Mouse (Mus musculus) heart, adult 2 months (tissue): ENCODE measurements at regions not wholly inside any gene's neighbourhood (a gene's known extent, or its start where the extent isn't known, plus 50 kb on each side); places are given as distances from the start of the nearest gene placed in this dataset.
A peak's percentile ranks its signal among the peaks of the same experiment; 100 is the strongest.

Experiments
- DNase-seq, 2 experiments: peaks; one replicate each; pipeline ENCODE4 v3.0.0; 2021
- H3K27ac ChIP-seq: fragments of 200-600 bp; 2 replicates; pipeline ENCODE4 v1.8.1; 2022
- H3K27me3 ChIP-seq: fragments of 200-500 bp; 2 replicates; pipeline ENCODE4 v1.6.1; 2012; ENCODE audit warnings: mild to moderate bottlenecking, low read length, inconsistent platforms, mixed read lengths; ENCODE audit not compliant: control insufficient read depth, insufficient read depth
- H3K36me3 ChIP-seq: fragments of 200-500 bp; 2 replicates; pipeline ENCODE4 v1.6.1; 2012; ENCODE audit warnings: low read length, inconsistent platforms; ENCODE audit not compliant: control insufficient read depth, insufficient read depth
- H3K4me1 ChIP-seq: fragments of 200-500 bp; 2 replicates; pipeline ENCODE4 v1.6.1; 2011; ENCODE audit warnings: low read length; ENCODE audit not compliant: control insufficient read depth, insufficient read depth
- H3K4me3 ChIP-seq: fragments of 200-600 bp; 2 replicates; pipeline ENCODE4 v1.8.1; 2022
- H3K79me2 ChIP-seq: fragments of 200-500 bp; replicated peaks from 2 replicates; pipeline ENCODE4 v1.6.1; 2012; ENCODE audit warnings: mild to moderate bottlenecking, inconsistent platforms, low read length, moderate library complexity, mixed read lengths; ENCODE audit not compliant: control insufficient read depth, insufficient read depth
- H3K9ac ChIP-seq: fragments of 200-500 bp; 2 replicates; pipeline ENCODE4 v1.6.1; 2012; ENCODE audit warnings: low read depth, mild to moderate bottlenecking, control low read depth, inconsistent platforms, low read length, mixed read lengths
- CTCF ChIP-seq: fragments of 200-600 bp; IDR thresholded peaks from 2 replicates; pipeline ENCODE4 v1.8.1; 2022; ENCODE audit warnings: antibody characterized with exemption, mild to moderate bottlenecking, moderate library complexity
- EP300 ChIP-seq: fragments of 200-500 bp; IDR thresholded peaks from 2 replicates; pipeline ENCODE4 v1.6.1; 2011; ENCODE audit warnings: low read depth, low read length, control low read depth; ENCODE audit not compliant: insufficient read depth
- POLR2A ChIP-seq: fragments of 200-500 bp; IDR thresholded peaks from 2 replicates; pipeline ENCODE4 v1.6.1; 2011; ENCODE audit warnings: mild to moderate bottlenecking, low read depth, low read length, control low read depth; ENCODE audit not compliant: insufficient read depth
- WGBS: fragments of 180-500 bp; shearing (Covaris S2); methylation state at CpG from one replicate; pipeline ENCODE4 v1.1.7; 2018; 5-methylcytosine and 5-hydroxymethylcytosine counted together
- intact Hi-C: fragments of 180-260 bp; cut with DNase I; formaldehyde crosslinking; loops from one replicate; pipeline ENCODE4 v1.15.1; 2025

DNA sequence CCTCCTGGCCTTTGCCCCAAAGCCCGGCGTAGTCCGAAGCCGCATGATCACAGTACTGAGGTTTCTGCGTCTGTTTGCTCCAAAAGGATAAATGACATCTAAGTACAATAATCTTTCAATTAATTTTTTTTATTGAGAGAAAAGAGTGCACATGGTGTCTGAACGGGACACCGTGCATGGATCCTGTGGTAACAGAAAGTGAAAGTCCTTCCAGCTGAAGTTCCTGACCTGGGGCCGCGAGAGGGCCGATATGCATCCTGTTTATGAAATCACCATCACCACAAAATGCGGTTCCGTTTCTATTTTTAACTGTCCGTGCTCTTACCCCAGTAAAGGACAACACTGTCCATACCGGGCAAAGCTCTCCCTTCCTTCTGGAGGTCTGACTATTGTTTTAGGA, 302.9 kb upstream of the Nfe2l3 start:
- intact Hi-C loops = loop anchor here (2.0 kb wide), 1 partner anchor 93 kb away; no protein-coding TSS in a partner anchor
- no peak overlapping the region for H3K9ac ChIP-seq
- no peaks in the 10 kb centered on the region for H3K27me3 ChIP-seq
- TF ChIP-seq POLR2A (no peak), EP300 (peak; percentile 82), CTCF (peak; percentile 29)
- H3K79me2 ChIP-seq = no peaks in the 10 kb centered on the region
- WGBS = 20% methylated on average over 14 of the region's 14 CpGs
- H3K4me3 ChIP-seq = peak overlapping the region; percentile 58
- peaks cover 3% of the 10 kb centered on the region; the same call in 1 of the 2 replicates for H3K4me1 ChIP-seq
- H3K36me3 ChIP-seq = no peaks in the 10 kb centered on the region; the same call in 1 of the 2 replicates
- H3K27ac ChIP-seq = peak overlapping the region; percentile 88
- peak; percentile 49 to 74 for DNase-seq

DNA sequence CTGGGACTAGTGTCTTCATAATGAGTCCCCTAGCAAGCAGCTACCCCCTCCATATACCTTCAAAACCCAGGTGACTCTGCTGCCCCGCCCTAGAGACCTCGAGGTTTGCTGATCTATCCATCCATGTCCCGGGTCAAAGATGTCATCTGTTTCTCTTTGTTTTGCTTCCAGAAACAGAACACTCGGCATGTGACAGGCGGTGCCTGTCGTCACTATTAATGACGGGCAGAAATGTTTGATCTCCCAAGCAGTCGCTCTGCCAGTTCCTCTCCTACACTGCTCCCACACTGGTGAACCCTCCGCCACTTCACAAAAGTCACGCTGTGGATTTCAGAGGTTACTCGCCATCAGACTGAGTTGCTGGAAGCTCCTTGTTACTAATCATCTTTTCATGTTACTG, 287.7 kb upstream of the Nfe2l3 start:
- WGBS = 43% methylated on average over 11 of the region's 11 CpGs
- no peak for DNase-seq
- intact Hi-C loops = no loop called here
- Histone ChIP-seq H3K4me1 (no peaks in the 10 kb centered on the region; the same call in 1 of the 2 replicates), H3K27ac (no peak overlapping the region), H3K36me3 (no peaks in the 10 kb centered on the region), H3K27me3 (no peaks in the 10 kb centered on the region), H3K4me3 (no peak overlapping the region), H3K79me2 (no peaks in the 10 kb centered on the region), H3K9ac (no peak overlapping the region)
- TF ChIP-seq EP300 (no peak), POLR2A (no peak), CTCF (no peak)

DNA sequence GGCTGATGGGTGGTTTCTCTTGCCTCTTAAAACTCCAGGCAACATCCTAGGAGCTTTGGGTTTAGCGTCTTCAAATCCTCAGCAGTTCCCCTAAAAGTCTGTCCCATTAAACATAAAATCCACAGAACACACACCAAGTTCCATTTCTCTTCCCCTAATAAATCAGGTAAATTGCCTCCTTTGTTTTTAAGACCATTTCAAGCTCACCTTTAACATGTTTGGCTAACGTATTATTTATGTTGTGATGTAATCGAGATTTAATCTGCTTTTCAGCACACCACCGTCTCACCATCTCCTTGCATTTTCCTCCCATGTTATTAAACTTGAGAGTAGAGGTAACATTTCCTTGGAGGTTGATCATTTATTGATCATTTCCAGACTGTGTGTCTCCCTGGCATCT, 286.6 kb upstream of the Nfe2l3 start:
- Histone ChIP-seq H3K79me2 (no peaks in the 10 kb centered on the region), H3K36me3 (no peaks in the 10 kb centered on the region), H3K27ac (no peak overlapping the region), H3K4me3 (no peak overlapping the region), H3K27me3 (no peaks in the 10 kb centered on the region), H3K4me1 (no peaks in the 10 kb centered on the region; the same call in none of the 2 replicates), H3K9ac (no peak overlapping the region)
- DNase-seq = no peak
- intact Hi-C loops = no loop called here
- no peak for TF ChIP-seq CTCF
- TF ChIP-seq EP300 = no peak
- WGBS = 83% methylated on average over 4 of the region's 4 CpGs

DNA sequence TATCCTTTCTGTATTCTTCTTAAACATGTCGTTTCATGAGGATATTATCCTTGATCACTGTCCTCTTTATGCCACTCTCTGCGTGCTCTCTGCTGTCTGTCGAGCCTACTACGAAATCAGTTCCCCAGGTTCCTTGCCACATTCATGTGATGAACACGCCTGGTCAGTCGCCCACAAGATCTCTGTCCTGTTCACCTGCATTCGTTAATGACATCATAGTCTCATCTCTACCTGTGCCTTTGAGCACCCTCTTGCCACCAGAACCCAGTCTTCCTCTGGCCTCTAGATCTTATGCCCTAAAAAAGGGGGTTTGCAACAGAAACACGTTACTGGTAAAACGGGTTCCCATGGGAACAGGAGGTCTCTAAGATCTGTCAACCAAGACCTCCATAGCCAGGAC, 283.6 kb upstream of the Nfe2l3 start:
- no peak for DNase-seq
- no peak overlapping the region for H3K4me3 ChIP-seq
- intact Hi-C loops = no loop called here
- no peak overlapping the region for H3K9ac ChIP-seq
- H3K4me1 ChIP-seq = peaks cover 1% of the 10 kb centered on the region
- H3K79me2 ChIP-seq = no peaks in the 10 kb centered on the region
- WGBS = 91% methylated on average over 9 of the region's 9 CpGs
- no peaks in the 10 kb centered on the region for H3K36me3 ChIP-seq
- no peaks in the 10 kb centered on the region for H3K27me3 ChIP-seq
- TF ChIP-seq CTCF (no peak), EP300 (no peak)
- no peak overlapping the region for H3K27ac ChIP-seq

DNA sequence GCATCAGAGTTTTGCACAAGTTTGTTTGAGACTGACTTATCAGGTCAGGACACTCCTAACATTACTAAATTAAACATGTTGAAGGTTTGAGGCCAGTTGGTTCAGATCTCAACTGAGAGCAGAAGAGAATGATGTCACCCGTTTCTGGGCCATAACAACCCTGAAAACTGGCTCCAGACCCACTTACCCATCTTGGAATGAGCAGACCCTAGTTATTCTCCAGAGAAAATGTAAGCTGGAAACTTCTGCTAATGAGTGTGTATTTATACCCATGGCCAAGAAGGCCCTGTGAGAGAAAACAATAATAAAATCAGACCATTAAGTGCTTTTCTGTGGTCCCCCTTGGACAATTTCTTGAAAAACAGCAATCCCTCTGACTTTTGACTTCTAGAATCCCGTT, 282.4 kb upstream of the Nfe2l3 start:
- peak in 1 of 2 experiments; percentile 42 for DNase-seq
- no peaks in the 10 kb centered on the region for H3K79me2 ChIP-seq
- H3K27ac ChIP-seq = no peak overlapping the region; the same call in 1 of the 2 replicates
- whole genome bisulfite sequencing = 81% methylated on average over 2 of the region's 2 CpGs
- intact Hi-C loops = no loop called here
- no peaks in the 10 kb centered on the region for H3K27me3 ChIP-seq
- no peak overlapping the region for H3K9ac ChIP-seq
- peaks cover 1% of the 10 kb centered on the region for H3K4me1 ChIP-seq
- H3K4me3 ChIP-seq = no peak overlapping the region
- TF ChIP-seq CTCF (no peak), EP300 (no peak), POLR2A (no peak)
- no peaks in the 10 kb centered on the region for H3K36me3 ChIP-seq

DNA sequence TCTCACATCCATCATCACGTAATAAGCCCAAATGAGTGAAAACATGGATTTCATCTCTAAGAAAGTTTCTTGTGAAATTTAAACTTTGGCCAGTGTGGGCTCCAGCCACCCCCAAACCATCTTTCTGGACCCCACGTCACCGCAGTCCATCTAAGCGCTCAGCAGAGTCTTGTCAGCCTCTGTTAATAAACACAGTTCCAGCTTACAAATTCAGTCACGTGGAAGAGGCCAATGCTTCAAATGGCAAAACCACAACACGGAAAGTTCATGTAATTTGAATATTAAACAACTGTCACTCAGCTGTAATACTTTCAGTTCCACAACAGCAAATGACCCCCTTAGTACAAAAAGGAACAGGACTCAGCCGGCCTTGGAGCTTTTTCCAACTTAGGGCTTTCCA, 282.0 kb upstream of the Nfe2l3 start:
- TF ChIP-seq CTCF (no peak), EP300 (no peak)
- DNase-seq = no peak
- Histone ChIP-seq H3K4me1 (peaks cover 1% of the 10 kb centered on the region), H3K9ac (no peak overlapping the region), H3K36me3 (no peaks in the 10 kb centered on the region), H3K79me2 (no peaks in the 10 kb centered on the region), H3K4me3 (no peak overlapping the region), H3K27ac (no peak overlapping the region; the same call in 1 of the 2 replicates), H3K27me3 (no peaks in the 10 kb centered on the region)
- intact Hi-C loops = no loop called here
- WGBS = 86% methylated on average over 7 of the region's 7 CpGs
